Mouse (Mus musculus) left cerebral cortex, postnatal 10 days (tissue): Measurements from ENCODE around the gene Fars2. TPM values are rescaled to one million over a fixed set of nuclear protein-coding genes. Genes with fewer than 3 reads are reported as not detected.
A peak's percentile ranks its signal among the peaks of the same experiment; 100 is the strongest.

Source experiments
- DNase-seq, 2 experiments: peaks; one replicate each; pipeline ENCODE4 v3.0.0; 2021 to 2022; ENCODE audit warnings: low spot score in 2 of 2, mixed read lengths in 1 of 2; ENCODE audit errors: extremely low spot score in 1 of 2
- intact Hi-C: fragments of 180-260 bp; cut with DNase I; formaldehyde crosslinking; loops from one replicate; pipeline ENCODE4 v1.15.1; 2025
- total RNA-seq, 2 experiments: library from RNA; stranded (reverse); gene quantifications; 2 replicates each; pipeline ENCODE4 v1.2.3; 2021

Fars2 gene
- total RNA-seq, 2 experiments from 2014 or later = 31.1 to 37.6 TPM

- intact Hi-C loops = loop anchor here (10.0 kb wide), 1 partner anchor 292 kb away; no protein-coding TSS in a partner anchor
- peak in 1 of 2 experiments; percentile 26 for DNase-seq
Measured at GRCm38 (mm10) chr13:36576781-36577180, 459.6 kb downstream of the Fars2 start.

- intact Hi-C loops = loop anchor here (2.0 to 10.0 kb wide), 2 partner anchors 149 to 293 kb away; no protein-coding TSS in a partner anchor
- no peak for DNase-seq
Measured at GRCm38 (mm10) chr13:36577916-36578568, 460.8 kb downstream of the Fars2 start.

- intact Hi-C loops = loop anchor here (2.0 to 10.0 kb wide), 2 partner anchors 148 to 294 kb away; no protein-coding TSS in a partner anchor
Measured at GRCm38 (mm10) chr13:36578569-36579333, 461.5 kb downstream of the Fars2 start.

GRCm38 (mm10) chr13:36582406-36583070 lies 465.3 kb downstream of the Fars2 start:
- no peak for DNase-seq
- intact Hi-C loops = loop anchor here (10.0 kb wide), 1 partner anchor 732 kb away; no protein-coding TSS in a partner anchor

More at GRCm38 (mm10) chr13:36578569-36579333, 461.5 kb downstream of the Fars2 start:
- DNase-seq = peak; percentile 84 to 90

GRCm38 (mm10) chr13:36583481-36584151 lies 466.4 kb downstream of the Fars2 start:
- intact Hi-C loops = loop anchor here (10.0 kb wide), 1 partner anchor 731 kb away; no protein-coding TSS in a partner anchor
- DNase-seq = no peak

- DNase-seq = no peak
- intact Hi-C loops = loop anchor here (10.0 kb wide), 1 partner anchor 731 kb away; no protein-coding TSS in a partner anchor
Measured at GRCm38 (mm10) chr13:36584197-36584596, 467.0 kb downstream of the Fars2 start.

GRCm38 (mm10) chr13:36589092-36589491 lies 471.9 kb downstream of the Fars2 start:
- intact Hi-C loops = loop anchor here (10.0 kb wide), 1 partner anchor 726 kb away; no protein-coding TSS in a partner anchor
- DNase-seq = no peak

GRCm38 (mm10) chr13:36592291-36592690 lies 475.1 kb downstream of the Fars2 start:
- DNase-seq = no peak
- intact Hi-C loops = no loop called here

- intact Hi-C loops = no loop called here
- no peak for DNase-seq
Measured at GRCm38 (mm10) chr13:36606717-36607116, 489.5 kb downstream of the Fars2 start.

GRCm38 (mm10) chr13:36607871-36608270 lies 490.7 kb downstream of the Fars2 start:
- intact Hi-C loops = no loop called here
- no peak for DNase-seq

- DNase-seq = no peak
- intact Hi-C loops = no loop called here
Measured at GRCm38 (mm10) chr13:36610426-36610825, 493.2 kb downstream of the Fars2 start.

- intact Hi-C loops = no loop called here
- peak; percentile 16 to 26 for DNase-seq
Measured at GRCm38 (mm10) chr13:36612785-36613750, 495.9 kb downstream of the Fars2 start.

- intact Hi-C loops = no loop called here
Measured at GRCm38 (mm10) chr13:36620498-36621332, 503.5 kb downstream of the Fars2 start.

GRCm38 (mm10) chr13:36621333-36621659 lies 504.1 kb downstream of the Fars2 start:
- intact Hi-C loops = no loop called here
- DNase-seq = no peak

More at GRCm38 (mm10) chr13:36620498-36621332, 503.5 kb downstream of the Fars2 start:
- DNase-seq = no peak

- no peak for DNase-seq
- intact Hi-C loops = no loop called here
Measured at GRCm38 (mm10) chr13:36623556-36623955, 506.3 kb downstream of the Fars2 start.

GRCm38 (mm10) chr13:36629154-36629553 lies 511.9 kb downstream of the Fars2 start:
- intact Hi-C loops = no loop called here
- no peak for DNase-seq

GRCm38 (mm10) chr13:36648257-36648656 lies 531.0 kb downstream of the Fars2 start:
- DNase-seq = no peak
- intact Hi-C loops = no loop called here
